Mouse (Mus musculus): ENCODE data around the gene Tmem206.

Gene Tmem206

DNA sequence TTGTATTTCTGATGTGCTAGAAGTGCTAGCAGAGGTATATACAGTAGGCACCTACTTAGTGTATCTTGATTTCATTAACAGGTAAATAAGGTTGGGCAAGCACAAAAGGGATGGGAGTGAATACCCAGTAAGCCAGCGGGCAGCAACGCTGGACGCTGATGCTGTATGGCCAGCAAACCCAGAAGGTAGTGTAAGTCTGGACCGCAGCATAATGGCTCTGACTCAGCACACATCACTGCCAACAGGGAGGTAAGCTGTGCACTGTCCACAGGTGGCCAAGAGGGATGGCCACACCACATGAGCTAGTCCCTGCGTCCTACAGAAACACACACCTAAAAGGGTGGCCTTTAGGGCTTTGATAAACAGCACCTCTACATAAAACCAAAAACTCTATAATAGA is 24.6 kb downstream of the Tmem206 start:
- no peak for DNase-seq (ENCODE audit: low spot score in 2 of 2)

DNA sequence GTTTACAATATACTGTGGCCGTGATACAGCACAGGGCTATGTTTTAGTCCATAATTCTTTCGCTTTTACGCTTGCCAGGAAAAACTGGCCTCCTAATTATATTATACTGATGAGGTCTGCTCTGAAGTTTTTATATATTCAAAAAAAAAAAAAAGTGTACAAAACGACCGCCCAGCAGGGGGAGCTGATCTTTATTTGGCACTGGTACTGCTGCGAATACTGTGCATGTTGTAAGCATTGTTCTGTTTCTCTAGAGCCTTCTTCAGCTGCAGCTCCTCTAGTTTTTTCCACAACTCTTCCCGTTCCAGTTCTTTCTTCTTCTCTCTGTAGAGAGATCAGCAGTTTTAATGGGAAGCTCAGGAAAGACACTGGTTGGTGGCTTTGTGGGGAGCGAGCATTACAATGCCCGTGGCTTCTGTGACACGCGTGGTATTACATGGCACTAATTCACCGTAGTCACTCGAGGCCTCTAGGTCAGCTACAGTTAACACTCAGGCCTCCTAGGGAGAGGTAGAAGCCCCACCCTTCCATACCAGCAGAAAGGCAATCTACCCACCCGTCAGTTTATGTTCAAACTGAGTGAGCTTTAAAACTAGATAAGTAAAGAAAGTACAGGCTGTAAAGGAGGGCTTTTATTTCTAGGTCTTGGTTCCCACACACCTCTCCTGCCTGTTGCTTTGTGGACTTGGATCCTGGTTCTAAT is 27.2 kb downstream of the Tmem206 start:
- DNase-seq (ENCODE audit: low spot score in 2 of 2) = peak in 1 of 2 experiments; percentile 35

DNA sequence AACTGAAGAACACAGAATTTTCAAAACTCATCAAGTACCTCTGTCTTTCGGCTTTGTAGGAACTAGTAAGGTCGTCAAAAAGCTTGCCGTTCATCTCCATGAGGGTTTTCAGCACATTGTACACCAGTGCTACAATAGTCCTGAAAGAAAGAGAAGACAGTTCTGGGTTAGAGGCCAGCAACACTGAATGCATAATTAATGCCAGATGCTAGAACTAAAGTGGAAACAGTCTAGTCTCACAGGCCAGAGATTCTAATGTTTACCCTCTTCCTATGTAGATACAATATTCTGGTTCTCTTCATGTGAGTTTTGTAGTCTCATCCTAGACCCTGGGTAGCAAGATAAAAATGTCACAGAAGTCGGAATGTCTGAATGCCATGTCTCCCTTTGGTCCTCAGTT is 28.1 kb downstream of the Tmem206 start:
- no peak for DNase-seq (ENCODE audit: low spot score in 2 of 2)

DNA sequence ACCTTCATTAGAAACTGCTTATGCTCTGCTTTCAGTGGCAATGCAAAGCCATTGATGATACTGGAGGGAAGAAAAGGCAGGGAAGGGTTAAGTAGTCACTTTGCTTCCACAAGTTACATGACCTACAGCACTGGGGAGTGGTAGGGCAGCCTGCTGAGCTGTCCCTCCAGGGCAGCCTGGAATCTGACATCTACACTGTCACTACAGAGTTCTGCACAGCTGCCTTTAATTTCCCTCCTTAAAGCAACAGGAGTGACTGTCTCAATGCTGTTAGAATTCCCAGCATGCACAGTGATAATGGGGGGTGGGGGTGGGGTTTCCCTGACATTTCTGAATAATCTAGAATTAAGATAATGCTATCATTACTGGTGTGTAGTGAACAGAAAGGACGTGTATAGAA is 31.2 kb downstream of the Tmem206 start:
- no peak for DNase-seq (ENCODE audit: low spot score in 2 of 2)

DNA sequence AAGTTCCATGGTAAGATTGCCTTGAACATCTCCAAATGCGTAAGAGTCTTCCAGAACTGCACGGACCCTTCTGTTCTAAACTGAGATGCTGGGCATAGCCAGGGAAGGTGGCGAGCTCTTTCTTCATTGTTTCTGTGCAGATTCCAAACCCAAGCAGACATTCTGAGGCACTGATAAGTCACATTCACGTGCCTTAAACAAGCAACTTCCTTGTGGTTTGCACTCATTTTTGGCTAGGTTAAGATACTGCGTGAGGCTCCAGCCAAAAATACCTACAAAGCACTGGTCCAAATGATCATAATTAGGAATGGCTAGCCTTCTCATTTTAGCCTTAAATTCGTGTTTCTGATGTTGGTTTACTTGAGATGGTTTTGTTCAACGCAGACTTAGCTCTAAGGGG is 33.8 kb downstream of the Tmem206 start:
- DNase-seq (ENCODE audit: low spot score in 2 of 2) = no peak

DNA sequence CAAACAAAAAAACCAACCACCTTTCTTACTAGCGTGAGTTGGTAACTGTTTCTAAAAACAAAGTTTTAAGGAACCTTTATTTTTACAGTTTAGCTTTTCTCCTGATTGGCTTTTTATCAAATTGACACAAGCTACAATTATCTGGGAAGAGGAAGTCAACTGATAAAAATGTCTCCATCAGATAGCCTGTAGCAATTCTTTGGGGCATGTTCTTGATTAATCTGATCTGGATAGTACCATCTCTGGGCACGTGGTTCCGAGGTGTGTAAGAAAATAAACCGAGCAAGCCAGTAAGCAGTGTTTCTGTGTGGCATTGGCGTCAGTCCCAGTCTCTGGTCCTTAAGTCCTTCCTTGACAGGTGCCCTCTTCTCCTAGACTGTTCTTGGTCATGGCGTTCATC is 36.7 kb downstream of the Tmem206 start:
- DNase-seq (ENCODE audit: low spot score in 2 of 2) = no peak

DNA sequence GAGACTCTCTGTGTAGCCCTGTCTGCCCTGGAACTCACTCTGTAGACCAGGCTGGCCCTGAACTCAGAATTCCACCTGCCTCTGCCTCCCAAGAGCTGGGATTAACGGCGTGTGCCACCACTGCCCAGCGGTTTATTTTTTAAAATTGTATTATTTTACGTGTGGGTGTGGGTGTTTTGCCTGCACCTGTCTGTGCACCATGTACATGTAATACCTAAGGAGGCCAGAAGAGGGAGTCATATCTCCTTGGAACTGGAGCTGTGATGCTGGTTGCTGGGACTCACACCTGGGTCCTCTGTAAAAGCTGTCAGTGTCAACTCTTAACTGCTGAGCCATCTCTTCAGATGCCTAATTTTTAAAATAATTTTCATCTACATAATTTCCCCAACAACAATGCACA is 38.8 kb downstream of the Tmem206 start:
- DNase-seq (ENCODE audit: low spot score in 2 of 2) = no peak

DNA sequence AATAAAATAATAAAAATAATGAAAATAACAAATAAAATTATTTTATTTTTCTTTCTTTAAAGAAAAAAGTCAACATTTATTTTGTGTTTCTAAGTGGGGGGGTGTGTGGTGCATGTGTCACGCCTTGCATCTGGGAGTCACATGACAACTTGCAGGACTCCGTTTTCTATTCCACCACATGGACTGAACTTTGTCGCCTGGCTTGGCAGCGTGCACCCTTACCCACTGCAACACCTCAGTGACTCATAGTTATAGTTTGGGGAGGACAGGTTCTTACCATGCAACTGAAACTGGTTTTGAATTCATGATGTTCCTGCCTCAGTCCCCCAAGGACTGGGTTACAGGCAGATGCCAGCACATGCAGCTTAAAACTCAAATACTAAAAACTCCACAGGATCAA is 42.5 kb downstream of the Tmem206 start:
- DNase-seq (ENCODE audit: low spot score in 2 of 2) = no peak

DNA sequence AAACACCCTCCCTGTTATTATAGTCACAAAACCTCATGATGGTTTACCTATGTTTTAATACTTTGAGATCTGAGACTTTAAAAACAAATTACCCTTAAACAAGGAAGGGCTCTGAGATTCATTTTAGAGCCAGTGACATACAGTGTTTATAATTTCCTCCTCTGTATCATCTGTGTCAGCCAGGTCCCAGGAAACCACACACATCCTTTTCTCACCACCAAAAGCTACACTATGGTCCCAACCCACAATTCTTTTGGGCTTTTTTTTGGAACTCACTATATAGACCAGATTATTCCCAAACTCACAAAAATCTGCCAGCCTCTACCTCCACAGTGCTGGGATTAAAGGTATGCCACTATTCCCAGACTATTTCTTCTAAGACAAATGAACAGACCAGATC is 43.4 kb downstream of the Tmem206 start:
- no peak for DNase-seq (ENCODE audit: low spot score in 2 of 2)

DNA sequence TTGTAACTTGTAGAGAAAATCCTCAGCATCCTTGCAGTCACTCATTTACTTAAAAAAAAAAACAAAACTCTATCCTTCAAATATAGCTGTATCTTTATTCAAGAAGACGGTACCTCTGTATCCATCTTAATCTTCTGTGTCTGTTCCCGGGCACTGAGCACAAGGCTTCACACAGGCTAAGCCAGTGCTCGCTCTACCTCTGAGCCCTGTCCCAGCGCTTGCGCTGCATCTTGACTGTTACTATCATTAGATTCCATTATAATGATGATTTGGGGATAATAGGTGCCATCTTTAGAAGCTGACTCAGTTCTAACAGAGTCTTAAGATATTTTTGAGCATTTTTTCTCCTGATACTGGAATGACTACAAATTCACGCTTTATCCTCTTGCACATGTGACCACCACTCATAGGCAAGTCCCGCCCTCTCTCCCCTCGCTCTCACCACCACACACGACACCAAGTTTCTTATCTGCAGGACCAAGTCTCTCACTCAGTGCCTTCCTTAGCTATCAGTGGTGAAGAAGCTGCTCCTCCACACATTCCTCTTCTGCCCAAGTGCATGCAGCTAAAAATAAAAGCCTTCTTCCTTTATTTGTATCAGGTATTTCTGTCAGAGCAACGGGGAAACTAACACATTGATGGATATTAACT is 49.4 kb downstream of the Tmem206 start:
- DNase-seq (ENCODE audit: low spot score in 2 of 2) = no peak

DNA sequence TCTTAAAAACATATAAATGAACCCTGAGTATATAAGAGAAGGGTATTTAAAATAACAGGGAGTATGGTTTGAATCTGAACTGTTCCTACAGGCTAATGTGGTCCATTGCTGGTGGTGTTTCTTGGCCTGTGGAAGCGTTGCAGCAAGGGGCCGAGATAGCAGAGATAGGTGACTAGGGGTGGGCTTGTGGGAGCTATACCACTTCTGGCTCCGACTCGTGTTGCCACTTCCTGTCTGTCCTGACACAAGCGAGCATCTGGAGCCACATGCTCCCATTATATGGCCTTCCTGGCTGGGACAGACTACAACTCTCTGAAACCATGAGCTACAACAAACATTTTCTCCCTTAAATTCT is 49.9 kb downstream of the Tmem206 start:
- DNase-seq (ENCODE audit: low spot score in 2 of 2) = no peak

DNA sequence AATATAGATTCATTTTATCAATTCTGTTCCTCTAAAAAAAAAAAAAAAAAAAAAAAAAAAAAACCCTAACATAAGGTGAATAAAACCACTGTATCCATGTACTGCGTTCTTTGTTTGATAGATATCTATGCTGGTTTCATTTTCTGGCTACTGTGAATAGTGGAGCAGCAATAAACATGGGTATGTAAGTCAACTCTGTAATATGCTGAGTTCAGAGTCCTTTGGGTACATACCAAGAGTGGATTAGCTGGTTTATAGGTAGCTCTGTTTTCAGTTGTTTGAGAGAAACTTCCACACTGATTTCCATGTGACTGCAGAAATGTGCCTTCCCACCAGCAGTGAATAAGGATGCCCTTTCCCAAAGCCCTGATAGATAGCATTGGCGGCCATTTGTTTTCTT is 52.4 kb downstream of the Tmem206 start:
- no peak for DNase-seq (ENCODE audit: low spot score in 2 of 2)

DNA sequence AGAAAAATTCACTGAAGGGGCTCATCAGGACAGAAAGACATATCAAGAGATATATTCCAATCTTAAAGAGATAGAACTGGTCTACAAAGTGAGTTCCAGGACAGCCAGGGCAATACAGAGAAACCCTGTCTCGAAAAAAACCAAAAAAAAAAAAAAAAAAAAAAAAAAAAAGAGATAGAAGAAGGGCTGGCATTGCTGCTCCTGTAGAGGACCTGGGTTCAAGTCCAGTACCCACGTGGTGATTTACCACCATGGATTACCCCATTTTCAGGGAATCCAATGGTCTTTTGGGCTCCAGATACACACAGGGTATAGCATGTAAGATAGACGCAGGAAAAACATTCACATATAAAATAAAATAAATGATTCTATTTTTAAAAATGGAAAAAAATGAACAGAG is 55.1 kb downstream of the Tmem206 start:
- DNase-seq (ENCODE audit: low spot score in 2 of 2) = no peak

DNA sequence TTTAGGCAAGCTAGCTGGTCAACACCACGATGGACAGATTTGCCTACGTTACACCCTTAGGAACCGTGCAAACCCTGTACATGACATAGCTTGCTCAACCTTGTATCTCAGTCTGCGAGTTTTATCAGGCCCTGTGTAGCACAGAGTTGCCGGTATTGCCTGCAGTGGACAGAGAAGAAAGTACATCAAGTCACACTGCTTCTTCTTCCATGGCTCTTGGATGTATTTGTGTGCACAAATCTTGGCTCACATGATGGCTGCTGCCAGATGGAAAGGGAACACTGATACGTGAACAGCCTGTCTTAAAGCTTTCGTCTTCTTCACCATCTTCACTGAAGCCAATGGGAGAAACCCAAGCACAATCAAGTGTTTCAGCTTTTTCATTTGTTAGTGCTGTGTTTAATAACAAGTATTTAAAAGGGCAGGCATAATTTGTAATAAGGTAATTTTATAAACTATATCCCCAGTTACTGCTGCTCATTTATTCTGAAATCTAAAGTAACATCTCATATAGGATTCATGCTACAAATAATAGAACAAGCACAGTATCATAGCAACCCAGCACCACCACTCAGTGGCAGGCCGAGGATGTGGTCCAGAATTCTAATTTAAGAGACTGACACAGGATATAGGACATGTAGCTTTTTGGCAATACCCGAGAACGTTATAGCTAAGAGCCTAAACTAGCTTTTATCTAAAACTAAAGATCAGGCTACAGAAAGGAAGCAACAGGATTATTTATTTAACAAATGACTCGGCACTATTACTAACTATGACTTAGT is 56.4 kb downstream of the Tmem206 start:
- DNase-seq (ENCODE audit: low spot score in 2 of 2) = no peak

DNA sequence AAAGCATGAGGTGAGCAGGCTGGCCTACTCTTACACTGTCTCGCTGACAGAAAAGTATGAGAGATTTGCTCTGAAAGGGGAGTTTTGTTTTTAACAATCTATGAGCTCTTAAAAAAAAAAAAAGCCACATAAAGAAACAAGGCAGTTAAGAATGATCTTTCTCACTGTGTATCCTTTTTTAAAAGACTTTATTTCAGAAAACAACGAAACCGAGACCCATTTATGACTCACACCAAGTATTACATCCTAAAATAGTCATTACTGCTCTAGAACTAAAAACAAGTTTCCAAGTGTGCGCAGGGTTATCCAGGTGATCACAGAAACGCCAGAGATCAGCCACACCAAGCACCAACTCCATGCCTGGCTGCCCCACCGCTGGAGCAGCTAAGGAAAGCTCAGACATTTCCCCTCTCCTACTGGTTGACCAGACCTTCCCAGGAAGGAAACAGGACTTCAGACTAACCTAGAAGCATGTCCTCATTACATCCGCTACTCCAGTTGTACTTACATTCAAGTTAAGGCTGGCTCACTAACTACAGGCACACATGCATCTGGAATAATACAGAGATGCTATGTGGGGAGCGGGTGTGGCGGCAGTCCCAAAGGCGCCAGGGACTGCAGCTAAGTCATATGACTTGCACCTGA is 59.2 kb downstream of the Tmem206 start:
- no peak for DNase-seq (ENCODE audit: low spot score in 2 of 2)

DNA sequence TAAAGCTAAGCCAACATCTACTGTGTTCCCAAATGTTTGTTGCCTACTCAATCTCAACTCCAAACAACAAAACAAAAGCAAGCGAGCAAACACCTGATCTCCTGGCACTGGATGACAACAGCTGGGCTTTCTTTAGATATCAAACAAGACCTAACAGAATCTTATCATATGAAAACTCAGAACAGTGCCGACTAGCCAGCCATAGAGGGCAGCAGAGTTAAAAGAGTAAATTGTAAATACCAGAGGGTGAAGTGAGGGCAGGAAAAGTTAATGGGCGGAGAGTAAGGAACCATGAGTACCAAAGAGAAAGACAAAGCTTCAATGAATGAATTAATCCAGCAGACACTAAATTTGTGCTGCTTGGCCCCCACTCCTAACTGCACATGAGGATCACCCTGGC is 65.6 kb downstream of the Tmem206 start:
- peak in 1 of 2 experiments; percentile 23 for DNase-seq (ENCODE audit: low spot score in 2 of 2)

DNA sequence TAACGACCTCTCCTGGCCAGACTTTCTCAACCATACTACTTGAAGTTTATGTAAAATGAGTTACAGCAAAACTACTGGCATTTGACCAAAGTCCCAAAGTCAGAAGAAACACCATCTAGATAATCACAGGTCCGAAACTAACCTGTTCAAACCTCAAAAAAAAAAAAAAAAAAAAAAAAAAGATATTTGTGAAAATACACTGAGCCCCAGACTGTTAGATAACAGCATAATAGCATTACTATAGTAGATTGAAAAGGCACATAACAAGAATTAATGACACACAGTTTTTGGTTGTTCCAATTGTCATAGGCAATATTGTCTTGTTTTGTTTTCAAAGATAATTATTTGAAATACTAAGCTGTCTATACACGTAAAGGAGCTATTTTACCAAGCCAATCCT is 67.8 kb downstream of the Tmem206 start:
- DNase-seq (ENCODE audit: low spot score in 2 of 2) = no peak

DNA sequence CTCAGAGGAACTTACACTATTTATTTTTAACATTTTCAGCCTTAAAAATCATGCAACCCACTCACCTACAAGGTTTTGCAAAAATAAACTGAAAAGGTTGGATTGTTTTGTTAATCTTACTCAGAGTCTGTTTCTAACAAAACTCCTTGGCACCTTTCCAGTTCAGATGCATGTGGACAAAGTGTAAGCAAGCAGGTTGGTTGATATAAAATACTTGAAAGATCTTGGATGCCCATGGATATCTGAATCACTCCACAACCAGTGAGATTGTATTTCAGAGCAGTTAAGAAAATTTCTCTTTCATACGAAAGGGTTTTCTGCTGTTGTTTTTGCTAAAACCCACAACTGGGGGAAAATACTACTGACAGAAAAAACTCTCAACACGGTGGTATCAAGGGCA is 68.4 kb downstream of the Tmem206 start:
- no peak for DNase-seq (ENCODE audit: low spot score in 2 of 2)

DNA sequence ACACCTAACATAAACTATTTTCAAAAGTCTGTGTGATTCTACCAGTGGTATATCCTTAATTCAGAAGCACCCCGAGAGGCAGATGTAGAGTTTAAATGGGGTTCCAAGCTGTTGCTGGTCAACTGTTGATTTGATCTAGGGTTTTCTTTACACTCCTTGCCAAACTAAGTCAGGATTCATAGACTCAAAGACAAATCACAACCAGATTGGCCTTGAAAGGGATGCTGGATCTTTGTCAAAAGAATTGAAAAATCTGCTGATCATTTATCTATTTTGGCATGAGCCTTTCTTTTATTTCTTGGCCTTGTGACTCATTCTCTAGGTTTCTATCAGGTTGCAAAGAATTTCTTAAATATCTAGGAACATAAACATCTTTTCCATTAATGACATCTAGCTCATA is 69.5 kb downstream of the Tmem206 start:
- DNase-seq (ENCODE audit: low spot score in 2 of 2) = no peak

DNA sequence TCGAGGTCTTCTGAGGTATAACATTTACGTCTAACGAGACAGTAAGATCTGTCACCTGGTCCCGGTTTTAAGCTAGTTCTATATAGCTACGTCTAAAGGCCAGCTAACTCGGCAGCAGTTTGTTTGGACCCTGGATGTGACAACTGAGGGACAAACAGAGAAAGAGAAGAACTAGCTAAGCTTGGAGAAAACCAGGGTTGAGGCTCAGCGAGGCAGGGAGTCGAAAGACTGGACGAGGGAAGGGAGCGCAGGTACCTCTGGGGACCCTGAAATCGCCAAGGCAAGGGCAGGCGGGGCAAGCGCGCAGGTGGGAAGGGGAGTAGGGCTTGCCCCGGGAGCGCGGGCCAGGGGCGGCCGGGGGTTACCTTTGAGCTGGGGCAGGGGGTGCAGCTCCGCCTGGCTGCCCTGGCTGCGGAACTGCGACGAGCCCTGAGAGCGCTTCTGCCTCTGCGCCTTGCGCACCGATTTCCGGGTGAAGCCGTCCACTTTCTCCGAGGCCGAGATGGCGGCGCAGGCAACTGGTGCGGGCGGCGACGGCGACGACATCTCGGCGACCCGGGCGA is 70.2 kb downstream of the Tmem206 start:
- DNase-seq (ENCODE audit: low spot score in 2 of 2) = no peak

DNA sequence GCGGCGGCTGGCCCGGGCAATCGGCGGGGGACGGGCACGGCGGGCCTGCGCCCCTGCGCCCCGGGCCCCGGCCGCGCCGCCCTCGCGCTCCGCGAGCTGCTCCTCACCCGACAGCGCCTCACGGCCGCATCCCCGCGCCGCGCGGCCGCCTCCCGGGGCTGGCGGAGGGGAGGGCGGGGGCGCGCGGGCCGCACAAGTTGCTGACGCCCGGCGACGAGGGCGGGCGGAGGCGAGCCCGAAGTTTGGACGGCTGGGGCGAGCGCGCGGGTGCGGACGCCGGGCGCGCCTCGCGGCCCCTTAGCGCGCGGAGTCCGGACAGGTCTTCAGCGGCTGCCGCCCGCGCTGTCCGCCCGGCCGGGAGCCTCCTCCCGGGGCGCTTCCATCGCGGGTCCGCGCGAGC is 70.7 kb downstream of the Tmem206 start:
- peak in 1 of 2 experiments; percentile 37 for DNase-seq (ENCODE audit: low spot score in 2 of 2)

Data from frontal cortex, postnatal 25 days (tissue).